Mouse (Mus musculus) layer of hippocampus, postnatal 10 days (tissue): ENCODE results near the gene Ell. TPM values are rescaled to one million over a fixed set of nuclear protein-coding genes. Genes with fewer than 3 reads are reported as not detected.

Experiments
- DNase-seq, 2 experiments: peaks; one replicate each; pipeline ENCODE4 v3.0.0; 2021; ENCODE audit warnings: low spot score in 2 of 2
- total RNA-seq, 2 experiments: library from RNA; stranded (reverse); gene quantifications; 2 replicates each; pipeline ENCODE4 v1.2.3; 2021

The Ell gene
- total RNA-seq, 2 experiments from 2014 or later, result 15.8 to 16.4 TPM

DNA sequence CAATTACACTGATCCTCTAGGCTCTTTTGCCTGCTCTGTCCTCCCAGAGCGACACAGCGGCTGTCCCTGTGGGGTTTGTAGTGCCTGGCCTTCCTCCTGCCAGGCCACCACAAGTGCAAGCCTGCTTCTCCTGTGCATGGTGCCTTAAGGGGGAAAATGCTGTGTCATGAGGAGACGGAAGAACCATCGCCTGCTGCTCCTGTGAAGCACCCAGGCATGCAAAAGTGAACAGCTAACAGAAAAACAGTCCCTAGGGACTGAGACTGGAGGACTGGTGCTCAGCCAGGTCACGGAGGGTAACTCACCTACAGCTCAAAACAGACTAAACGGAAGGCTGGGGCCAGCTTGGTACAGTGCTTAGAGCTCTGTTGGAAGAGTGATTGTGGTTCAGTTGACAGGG lies 96.3 kb downstream of the Ell start:
- DNase-seq, result no peak

DNA sequence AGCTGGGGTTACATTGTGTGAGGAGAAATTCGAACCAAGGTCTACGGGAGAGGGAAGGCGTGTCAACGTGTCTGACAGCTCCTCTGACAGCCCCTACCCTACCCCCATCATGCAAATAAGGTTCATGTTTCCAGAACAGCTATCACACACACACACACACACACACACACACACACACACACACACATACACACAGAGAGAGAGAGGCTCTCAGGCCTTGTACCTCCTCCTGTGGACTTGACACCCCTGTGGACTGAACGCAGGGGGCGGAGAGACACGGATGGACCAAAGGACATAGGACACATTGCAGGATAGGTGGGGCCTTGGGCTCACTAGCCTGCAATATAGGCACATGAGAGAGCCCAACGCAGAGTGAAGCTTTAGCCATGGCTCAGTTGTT lies 97.6 kb downstream of the Ell start:
- DNase-seq, result no peak

DNA sequence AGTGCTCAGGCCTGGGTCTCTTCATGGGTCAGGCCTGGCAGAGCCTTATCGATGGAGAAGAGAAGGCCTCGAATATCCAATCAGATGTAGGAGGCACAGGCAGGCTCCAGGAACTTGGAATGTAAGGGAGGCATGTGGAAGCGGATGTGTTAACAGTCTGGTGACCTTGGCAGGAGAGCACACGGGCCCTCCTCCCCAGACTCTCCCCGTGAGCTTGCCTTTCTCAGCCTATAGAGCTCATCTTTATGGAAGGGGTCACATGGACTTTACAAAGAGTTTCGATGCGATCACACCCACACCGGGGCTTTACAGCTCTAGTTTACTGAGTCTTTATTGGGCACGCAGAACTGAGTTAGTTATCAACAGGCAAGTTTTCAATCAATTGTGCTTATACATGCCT lies 99.5 kb downstream of the Ell start:
- DNase-seq, result no peak

Other genes with a start within 250 kb of the Ell start
- gene Ddx49, start 237.0 kb upstream of the Ell start, total RNA-seq, result 10 to 100 TPM; 49.0 to 53.0 TPM
- 100 to 1,000 TPM; 122 to 145 TPM for gene Cope, start 236.9 kb upstream of the Ell start, total RNA-seq
- 10 to 100 TPM; 94.6 to 99.0 TPM for gene Cers1, start 223.7 kb upstream of the Ell start, total RNA-seq
- 10 to 100 TPM; 13.2 to 23.5 TPM for gene Gdf1, start 209.6 kb upstream of the Ell start, total RNA-seq
- gene Upf1, start 186.2 kb upstream of the Ell start, total RNA-seq, result 10 to 100 TPM; 50.8 to 51.0 TPM
- gene Comp, start 165.9 kb upstream of the Ell start, total RNA-seq, result under 1 TPM in 1 of 2 experiments, not detected in 1; 0.31 TPM
- 100 to 1,000 TPM; 103 to 114 TPM for gene Crtc1, start 99.9 kb upstream of the Ell start, total RNA-seq
- 10 to 100 TPM; 35.6 to 38.4 TPM for gene Klhl26, start 62.5 kb upstream of the Ell start, total RNA-seq
- 100 to 1,000 TPM; 174 to 175 TPM for gene Tmem59l, start 52.1 kb upstream of the Ell start, total RNA-seq
- gene Crlf1, start 46.3 kb upstream of the Ell start, total RNA-seq, result 10 to 100 TPM; 21.3 to 22.0 TPM
- 100 to 1,000 TPM in 1 of 2 experiments, 10 to 100 TPM in 1; 97.8 to 106 TPM for gene Rex1bd, start 32.7 kb upstream of the Ell start, total RNA-seq
- gene Uba52, start 28.7 kb upstream of the Ell start, total RNA-seq, result 1,000 to 10,000 TPM in 1 of 2 experiments, 100 to 1,000 TPM in 1; 916 to 1,148 TPM
- gene Fkbp8, start 11.7 kb upstream of the Ell start, total RNA-seq, result 100 to 1,000 TPM; 337 to 361 TPM
- 10 to 100 TPM; 33.1 to 35.3 TPM for gene Kxd1, start 11.5 kb upstream of the Ell start, total RNA-seq
- gene Isyna1, start 54.9 kb downstream of the Ell start, total RNA-seq, result 10 to 100 TPM; 56.5 to 57.8 TPM
- 100 to 1,000 TPM; 225 to 240 TPM for gene Ssbp4, start 69.4 kb downstream of the Ell start, total RNA-seq
- gene Lrrc25, start 76.7 kb downstream of the Ell start, total RNA-seq, result 1 to 10 TPM in 1 of 2 experiments, under 1 TPM in 1; 0.96 to 2.3 TPM
- not detected for gene Gdf15, start 93.0 kb downstream of the Ell start, total RNA-seq
- 10 to 100 TPM; 25.8 to 31.9 TPM for gene Pgpep1, start 120.9 kb downstream of the Ell start, total RNA-seq
- gene Lsm4, start 133.8 kb downstream of the Ell start, total RNA-seq, result 10 to 100 TPM; 72.3 to 76.5 TPM
- gene Jund, start 159.5 kb downstream of the Ell start, total RNA-seq, result 100 to 1,000 TPM; 166 to 187 TPM
- under 1 TPM in 1 of 2 experiments, not detected in 1; 0.07 TPM for gene Iqcn, start 164.0 kb downstream of the Ell start, total RNA-seq
- not detected for gene Gm3336, start 179.1 kb downstream of the Ell start, total RNA-seq
- under 1 TPM; 0.51 to 0.64 TPM for gene Pde4c, start 184.3 kb downstream of the Ell start, total RNA-seq
- 100 to 1,000 TPM; 584 to 714 TPM for gene Rab3a, start 215.2 kb downstream of the Ell start, total RNA-seq
- gene Mpv17l2, start 221.5 kb downstream of the Ell start, total RNA-seq, result 10 to 100 TPM; 45.3 to 49.9 TPM
- 100 to 1,000 TPM; 170 to 174 TPM for gene Pik3r2, start 237.3 kb downstream of the Ell start, total RNA-seq